In genomic region chr5:130325486-130325885, GRCm38 (mm10) we compare ENCODE assay signal across 35 mouse cellular contexts. TPM values are rescaled to one million over a fixed set of nuclear protein-coding genes. Genes with fewer than 3 reads are reported as not detected.
"Had no signal": no experiment of that assay in that cellular context is flagged by ENCODE, and none has a peak within 500 bp of the region (broad histone marks: within the 10 kb centered on the region; RNA-seq: fewer than 3 reads in every experiment).

No protein-coding gene starts in this region.

- DNase-seq: gastrocnemius, adult 2 months; gastrocnemius, postnatal 10 days; gastrocnemius, postnatal 25 days; heart, adult 18-20 months; heart, postnatal 10 days; heart, postnatal 4 days; kidney, adult 11 months; kidney, adult 2 months; kidney, adult 9 months; kidney, postnatal 10 days; kidney, postnatal 25 days; kidney, postnatal 4 days; liver; liver, embryonic 13.5 days had no signal

- H3K27me3 ChIP-seq: heart, embryonic 12.5 days; hindbrain, embryonic 12.5 days; limb, embryonic 12.5 days; liver, embryonic 13.5 days; liver, embryonic 15.5 days had no signal

- H3K9me3 ChIP-seq: heart, embryonic 10.5 days; liver, embryonic 13.5 days; liver, embryonic 15.5 days had no signal

- H3K27ac ChIP-seq: gastrocnemius, adult 2 months; heart, embryonic 10.5 days; hindbrain, embryonic 10.5 days; hindbrain, embryonic 12.5 days; hindbrain, embryonic 14.5 days; layer of hippocampus, adult 2 months; left cerebral cortex, adult 2 months; limb, embryonic 10.5 days; limb, embryonic 12.5 days; liver, embryonic 13.5 days; liver, embryonic 15.5 days had no signal

- H3K4me2 ChIP-seq: heart, embryonic 12.5 days; hindbrain, embryonic 12.5 days; hindbrain, embryonic 14.5 days; limb, embryonic 12.5 days; liver, embryonic 11.5 days; liver, embryonic 13.5 days; liver, embryonic 15.5 days had no signal

- ATAC-seq: hindbrain, embryonic 16.5 days; intestine, embryonic 16.5 days had no signal

- H3K4me1 ChIP-seq: heart, embryonic 10.5 days; heart, embryonic 12.5 days; hindbrain, embryonic 10.5 days; hindbrain, embryonic 12.5 days; liver, embryonic 13.5 days; liver, embryonic 15.5 days had no signal

- H3K9ac ChIP-seq: heart, embryonic 12.5 days; hindbrain, embryonic 12.5 days; hindbrain, embryonic 14.5 days; limb, embryonic 12.5 days; liver, embryonic 13.5 days; liver, embryonic 15.5 days had no signal

- H3K4me3 ChIP-seq: gastrocnemius, adult 2 months; heart, embryonic 10.5 days; heart, embryonic 12.5 days; hindbrain, embryonic 10.5 days; hindbrain, embryonic 12.5 days; layer of hippocampus, adult 2 months; left cerebral cortex, adult 2 months; limb, embryonic 10.5 days; limb, embryonic 12.5 days; liver, embryonic 13.5 days; liver, embryonic 15.5 days had no signal

RNA-seq across cellular contexts. Expression of gene Caln1, which starts 43.8 kb away (rescaled TPM):
- total RNA-seq: gastrocnemius, postnatal 4 days; granulocyte monocyte progenitor cell, adult 5-6 weeks; heart, adult 18-20 months; heart, postnatal 4 days had no signal
- polyA plus RNA-seq: intestine, embryonic 14.5 days; liver, embryonic 11.5 days; liver, embryonic 13.5 days; liver, embryonic 15.5 days had no signal

RNA-seq across cellular contexts. Expression of gene A330070K13Rik, which starts 58.9 kb away (rescaled TPM):
- total RNA-seq: gastrocnemius, adult 2 months; gastrocnemius, postnatal 10 days; gastrocnemius, postnatal 25 days; gastrocnemius, postnatal 4 days; granulocyte monocyte progenitor cell, adult 5-6 weeks; heart, adult 18-20 months; heart, adult 8-10 months; heart, postnatal 10 days; heart, postnatal 25 days; heart, postnatal 4 days had no signal
- polyA plus RNA-seq: heart, embryonic 10.5 days; heart, embryonic 12.5 days; heart, embryonic 14.5 days; heart, embryonic 16.5 days; hindbrain, embryonic 10.5 days; hindbrain, embryonic 12.5 days; hindbrain, embryonic 14.5 days; intestine, embryonic 14.5 days; intestine, embryonic 16.5 days; kidney, adult 2 months; kidney, embryonic 16.5 days; limb, embryonic 10.5 days; limb, embryonic 12.5 days; liver, embryonic 11.5 days; liver, embryonic 13.5 days; liver, embryonic 15.5 days had no signal
